Mouse (Mus musculus) hindbrain, postnatal 0 days (tissue): ENCODE data around the gene Galnt4. TPM values are rescaled to one million over a fixed set of nuclear protein-coding genes. Genes with fewer than 3 reads are reported as not detected.

Experiments
- ATAC-seq: fragments of 200-750 bp; cut with Nextera tagmentation; 2 replicates; pipeline ENCODE4 v1.8.0; 2017; ENCODE audit warnings: mild to moderate bottlenecking, moderate TSS enrichment, moderate library complexity
- DNase-seq: peaks from one replicate; pipeline ENCODE4 v3.0.0-alpha.2; 2015; ENCODE audit warnings: low spot score
- H3K27ac ChIP-seq: fragments of 300-500 bp; sonication (generic); 2 replicates; pipeline ENCODE4 v1.5.1; 2014; ENCODE audit warnings: mild to moderate bottlenecking
- H3K27me3 ChIP-seq: fragments of 300-500 bp; sonication (generic); 2 replicates; pipeline ENCODE4 v1.6.1; 2014; ENCODE audit warnings: low read length, mixed read lengths; ENCODE audit not compliant: insufficient read depth
- H3K36me3 ChIP-seq: fragments of 300-500 bp; sonication (generic); 2 replicates; pipeline ENCODE4 v1.6.1; 2014; ENCODE audit warnings: low read length, mixed read lengths; ENCODE audit not compliant: insufficient read depth
- H3K4me1 ChIP-seq: fragments of 300-500 bp; sonication (generic); 2 replicates; pipeline ENCODE4 v1.6.1; 2014; ENCODE audit warnings: antibody characterized with exemption, low read length, mixed read lengths; ENCODE audit not compliant: insufficient read depth
- H3K4me2 ChIP-seq: fragments of 300-500 bp; sonication (generic); 2 replicates; pipeline ENCODE4 v1.6.1; 2014; ENCODE audit warnings: low read depth, mild to moderate bottlenecking, low read length, moderate library complexity, mixed read lengths
- H3K4me3 ChIP-seq: fragments of 300-500 bp; sonication (generic); 2 replicates; pipeline ENCODE4 v1.5.1; 2014; ENCODE audit warnings: low read length
- H3K9ac ChIP-seq: fragments of 300-500 bp; sonication (generic); replicated peaks from 2 replicates; pipeline ENCODE4 v1.6.1; 2014; ENCODE audit warnings: mild to moderate bottlenecking, low read length, moderate library complexity, mixed read lengths
- H3K9me3 ChIP-seq: fragments of 300-500 bp; sonication (generic); 2 replicates; pipeline ENCODE4 v1.6.1; 2016; ENCODE audit warnings: low read length, mixed read lengths
- CTCF ChIP-seq: IDR thresholded peaks from 2 replicates; pipeline ENCODE4 v1.5.1; 2016; ENCODE audit warnings: antibody characterized with exemption, control low read depth, low read depth
- WGBS: fragments of 180-500 bp; shearing (Covaris S2); extraction: QIAGEN DNeasy Blood & Tissue Kit; methylation state at CpG from one replicate; pipeline ENCODE4 v1.1.7; 2014; 5-methylcytosine and 5-hydroxymethylcytosine counted together
- polyA plus RNA-seq: library from polyadenylated mRNA; unstranded; fragments of >200 nt; fragmentation: Nextera tagmentation; extraction: Ambion mirVana; gene quantifications from 2 replicates; pipeline ENCODE4 v1.2.1, GENCODE M21; 2015
- total RNA-seq: library from RNA; depleted of rRNA; stranded (reverse); fragments of >200 nt; gene quantifications from 2 replicates; pipeline ENCODE4 v1.2.3, GENCODE M21; 2014

The Galnt4 gene
- total and polyA plus RNA-seq, 2 experiments from 2014 or later, result 3.3 to 5.1 TPM

DNA sequence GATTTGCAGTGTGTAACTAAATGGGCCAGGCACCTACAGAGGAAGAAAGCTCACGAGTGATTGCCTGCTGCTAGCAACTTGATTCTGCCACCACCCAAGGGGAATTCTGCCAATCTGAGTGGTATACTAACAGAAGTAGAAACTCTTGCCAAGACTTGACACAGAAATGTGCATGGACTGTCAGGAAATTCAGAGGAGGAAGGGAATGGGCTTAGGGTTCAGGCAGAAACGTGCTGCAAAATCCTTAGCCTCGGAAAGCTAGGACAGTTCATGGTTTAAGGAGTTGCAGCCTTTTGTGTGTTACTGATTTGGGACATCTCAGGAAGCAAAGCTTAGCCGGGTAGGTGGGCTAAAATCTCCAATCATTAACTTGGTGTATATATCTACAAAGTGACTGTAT is 18.3 kb downstream of the Galnt4 start, which contains the start of gene Phxr2:
Gene Phxr2 (minus strand): TSS at position 101 of the 400 bp plus-strand sequence.
- Histone ChIP-seq H3K9me3 (no peaks in the 10 kb centered on the region), H3K4me3 (no peak within 1 kb of the TSS), H3K4me2 (no peak within 1 kb of the TSS), H3K27me3 (no peaks in the 10 kb centered on the region), H3K27ac (no peak within 1 kb of the TSS), H3K4me1 (no peaks in the 10 kb centered on the region), H3K9ac (no peak within 1 kb of the TSS), H3K36me3 (no peaks in the 10 kb centered on the region; the same call in 1 of the 2 replicates)
- ATAC-seq (no peak), DNase-seq (no peak)
- 78% methylated on average over 4 of the region's 4 CpGs for WGBS
- TF ChIP-seq CTCF, result no peak

DNA sequence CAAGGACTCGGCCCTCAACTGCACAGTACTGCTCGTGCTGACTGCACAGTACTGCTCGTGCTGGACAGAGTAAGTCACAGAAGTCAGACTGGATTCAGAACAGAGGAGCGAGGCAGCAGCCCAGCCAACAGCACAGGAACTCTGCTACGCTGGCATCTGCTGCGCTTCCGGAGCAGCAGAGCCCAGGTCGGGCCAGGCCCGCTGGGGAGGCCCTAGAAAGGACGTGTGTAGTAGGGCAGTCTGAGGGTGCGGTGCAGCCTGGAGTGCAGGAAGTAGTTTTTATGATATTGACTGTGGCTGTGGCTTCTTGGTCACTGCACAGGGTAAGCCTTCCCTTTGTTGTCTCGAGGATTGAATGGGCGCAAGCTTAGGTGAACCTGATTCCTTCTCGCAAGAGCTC is 19.0 kb downstream of the Galnt4 start:
- H3K4me3 ChIP-seq, result no peak overlapping the region
- H3K27ac ChIP-seq, result no peak overlapping the region
- H3K27me3 ChIP-seq, result no peaks in the 10 kb centered on the region
- no peaks in the 10 kb centered on the region; the same call in 1 of the 2 replicates for H3K36me3 ChIP-seq
- no peak for TF ChIP-seq CTCF
- H3K9me3 ChIP-seq, result no peaks in the 10 kb centered on the region
- ATAC-seq, result no peak
- H3K4me2 ChIP-seq, result no peak overlapping the region
- DNase-seq, result no peak
- H3K9ac ChIP-seq, result no peak overlapping the region
- no peaks in the 10 kb centered on the region for H3K4me1 ChIP-seq
- 92% methylated on average over 14 of the region's 14 CpGs for WGBS

DNA sequence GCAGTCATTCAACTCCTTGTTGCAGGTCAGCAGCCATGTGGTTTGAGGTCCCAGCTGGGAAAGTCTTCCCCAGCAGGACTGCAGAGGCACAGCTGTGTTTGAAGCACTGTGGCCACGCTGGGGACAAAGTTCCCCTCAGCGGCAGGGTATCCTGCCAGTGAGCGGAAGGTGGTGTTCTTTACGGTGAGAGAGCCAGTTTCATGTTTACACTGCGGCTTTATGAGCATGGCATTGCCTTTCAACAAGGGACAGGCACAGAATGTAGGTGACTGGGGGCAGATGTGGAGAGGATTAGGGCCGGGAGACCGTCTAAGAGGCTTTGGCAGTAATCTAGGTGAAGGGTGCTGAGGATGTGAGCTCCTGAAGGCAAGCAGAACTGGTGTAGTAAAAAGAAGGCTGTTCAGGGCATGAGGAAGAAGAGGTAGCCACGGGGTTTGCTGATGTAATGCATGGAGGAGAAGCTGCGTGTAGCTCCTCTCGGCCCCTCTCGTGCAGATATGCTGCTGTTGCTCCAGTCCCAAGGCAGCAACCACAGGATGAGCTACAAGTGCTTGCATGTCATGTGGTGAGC is 19.8 kb downstream of the Galnt4 start:
- no peaks in the 10 kb centered on the region for H3K27me3 ChIP-seq
- DNase-seq, result no peak
- no peak for TF ChIP-seq CTCF
- no peak overlapping the region for H3K4me2 ChIP-seq
- no peak for ATAC-seq
- H3K27ac ChIP-seq, result no peak overlapping the region
- no peak overlapping the region for H3K4me3 ChIP-seq
- no peaks in the 10 kb centered on the region; the same call in 1 of the 2 replicates for H3K36me3 ChIP-seq
- no peaks in the 10 kb centered on the region for H3K4me1 ChIP-seq
- H3K9me3 ChIP-seq, result no peaks in the 10 kb centered on the region
- H3K9ac ChIP-seq, result no peak overlapping the region
- WGBS, result 78% methylated on average over 11 of the region's 11 CpGs

DNA sequence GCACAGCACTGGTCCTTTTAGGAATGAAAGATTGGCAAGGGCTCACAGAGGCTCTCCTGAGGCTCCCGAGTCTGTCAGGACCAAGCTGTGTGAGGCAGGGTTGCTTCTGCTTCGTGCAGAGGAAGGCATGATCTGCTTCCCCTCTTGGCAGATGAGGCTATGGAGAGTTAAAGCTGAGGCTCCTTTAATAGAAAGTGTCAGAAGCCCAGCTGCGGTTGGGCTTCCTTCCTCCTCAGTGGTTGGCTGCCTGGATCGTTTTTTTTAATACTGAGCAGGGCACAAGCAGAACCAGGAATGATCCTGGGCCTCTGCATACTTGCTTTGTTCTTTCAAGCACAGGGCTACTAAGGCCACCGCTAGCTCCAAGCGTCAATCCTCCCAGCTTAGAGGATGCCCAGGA is 22.7 kb downstream of the Galnt4 start:
- peak; percentile 33 for ATAC-seq
- H3K4me1 ChIP-seq, result no peaks in the 10 kb centered on the region
- peak overlapping the region; percentile 26; the same call in 1 of the 2 replicates for H3K27ac ChIP-seq
- DNase-seq, result peak; percentile 43
- no peak overlapping the region for H3K4me2 ChIP-seq
- no peak for TF ChIP-seq CTCF
- no peaks in the 10 kb centered on the region for H3K27me3 ChIP-seq
- no peak overlapping the region for H3K4me3 ChIP-seq
- H3K36me3 ChIP-seq, result no peaks in the 10 kb centered on the region; the same call in 1 of the 2 replicates
- 34% methylated on average over 6 of the region's 6 CpGs for WGBS
- H3K9ac ChIP-seq, result no peak overlapping the region
- H3K9me3 ChIP-seq, result no peaks in the 10 kb centered on the region

DNA sequence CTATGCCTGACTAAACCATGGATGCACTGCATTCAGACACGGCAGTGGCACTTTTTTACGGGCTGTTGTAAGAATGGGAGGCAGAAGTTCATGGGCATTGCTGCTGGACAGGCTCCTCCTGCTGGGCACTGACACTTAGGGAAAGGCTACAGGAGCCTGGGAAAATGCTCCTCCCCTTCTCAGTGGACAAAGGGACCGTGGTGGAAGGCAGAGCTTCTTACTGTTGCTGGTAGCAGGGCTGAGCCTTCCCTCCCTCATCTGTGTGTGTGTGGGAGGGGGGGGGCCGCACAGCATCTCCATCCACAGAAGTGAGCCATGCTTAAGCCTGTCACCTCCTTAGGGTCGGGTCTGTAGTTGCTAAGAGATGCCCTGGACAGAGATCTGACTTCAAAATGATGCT is 23.3 kb downstream of the Galnt4 start:
- H3K9ac ChIP-seq, result 0 out of 2 replicates have a peak overlapping the region, but pooled peaks have one; percentile 13
- no peak for DNase-seq
- TF ChIP-seq CTCF, result no peak
- no peaks in the 10 kb centered on the region; the same call in 1 of the 2 replicates for H3K36me3 ChIP-seq
- no peak for ATAC-seq
- WGBS, result 42% methylated on average over 5 of the region's 5 CpGs
- H3K9me3 ChIP-seq, result no peaks in the 10 kb centered on the region
- H3K4me3 ChIP-seq, result no peak overlapping the region
- peaks cover 4% of the 10 kb centered on the region; the same call in 1 of the 2 replicates for H3K4me1 ChIP-seq
- H3K4me2 ChIP-seq, result no peak overlapping the region
- peak overlapping the region; percentile 26; the same call in 1 of the 2 replicates for H3K27ac ChIP-seq
- H3K27me3 ChIP-seq, result no peaks in the 10 kb centered on the region

DNA sequence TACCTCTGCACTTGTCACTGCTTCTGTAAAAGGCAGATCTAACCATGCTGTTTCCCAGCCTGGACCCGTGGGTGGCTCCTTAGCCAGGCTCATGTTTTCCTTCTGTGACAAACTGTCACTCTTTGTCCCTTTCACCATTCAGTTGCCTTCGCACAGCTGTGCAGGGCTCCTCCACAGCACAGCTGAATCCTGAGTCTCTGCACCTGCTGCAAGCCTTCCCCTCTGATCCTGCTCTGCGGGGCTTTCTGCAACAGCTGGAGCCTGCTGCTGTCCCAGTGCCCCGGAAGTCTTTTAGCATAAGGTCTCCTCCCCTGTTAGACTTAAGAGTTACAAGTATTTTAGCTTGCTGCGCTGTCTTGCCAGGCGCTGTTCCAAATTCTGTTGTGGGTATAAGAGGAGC is 24.2 kb downstream of the Galnt4 start:
- TF ChIP-seq CTCF, result no peak
- 56% methylated on average over 6 of the region's 6 CpGs for WGBS
- DNase-seq (peak; percentile 25), ATAC-seq (peak; percentile 44)
- Histone ChIP-seq H3K9me3 (no peaks in the 10 kb centered on the region), H3K4me2 (no peak overlapping the region), H3K9ac (no peak overlapping the region), H3K4me1 (peaks cover 4% of the 10 kb centered on the region; the same call in 1 of the 2 replicates), H3K27me3 (no peaks in the 10 kb centered on the region), H3K36me3 (no peaks in the 10 kb centered on the region; the same call in 1 of the 2 replicates), H3K4me3 (no peak overlapping the region), H3K27ac (no peak overlapping the region)

DNA sequence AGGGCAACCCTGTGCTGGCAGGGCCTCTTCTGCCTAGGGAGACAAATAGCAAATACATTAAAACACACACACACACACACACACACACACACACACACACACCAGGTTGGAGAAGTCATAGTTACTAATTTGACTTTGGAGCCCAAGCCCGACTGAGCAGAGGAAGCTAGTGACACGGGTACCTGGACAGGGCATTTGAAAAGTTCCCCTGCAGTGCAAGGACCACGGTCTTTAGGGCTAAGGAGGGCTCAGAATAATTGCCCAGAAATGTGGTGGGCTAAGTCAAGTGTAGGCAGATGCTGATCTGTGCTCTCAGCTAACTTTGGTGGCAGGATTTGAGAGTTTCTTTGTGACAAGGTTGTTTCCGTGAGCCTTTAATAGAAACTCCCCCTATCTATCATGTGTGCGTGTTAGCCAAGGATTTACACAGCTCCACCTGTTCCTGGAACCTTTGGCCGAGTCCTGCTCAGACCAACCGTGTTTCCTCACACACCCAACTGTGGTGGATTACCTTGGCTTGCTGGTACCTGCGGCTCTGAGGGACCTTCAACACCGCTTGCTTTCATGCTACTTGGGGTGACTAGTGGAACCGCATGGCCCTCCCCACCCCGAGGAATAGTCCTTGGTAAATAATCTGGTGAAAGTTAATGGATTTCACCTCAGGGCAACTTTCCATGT is 24.8 kb downstream of the Galnt4 start:
- H3K9ac ChIP-seq, result no peak overlapping the region
- H3K27me3 ChIP-seq, result no peaks in the 10 kb centered on the region
- DNase-seq (no peak), ATAC-seq (no peak)
- no peak overlapping the region for H3K4me2 ChIP-seq
- no peak for TF ChIP-seq CTCF
- no peak overlapping the region for H3K27ac ChIP-seq
- H3K4me1 ChIP-seq, result peaks cover 4% of the 10 kb centered on the region; the same call in 1 of the 2 replicates
- H3K9me3 ChIP-seq, result no peaks in the 10 kb centered on the region
- no peak overlapping the region for H3K4me3 ChIP-seq
- 85% methylated on average over 11 of the region's 11 CpGs for WGBS
- H3K36me3 ChIP-seq, result no peaks in the 10 kb centered on the region
